Mouse (Mus musculus): ENCODE results near the gene Olfr235. TPM values are rescaled to one million over a fixed set of nuclear protein-coding genes. Genes with fewer than 3 reads are reported as not detected.

The Olfr235 gene
- not detected in 2 replicates for total RNA-seq (2023)

GRCm38 (mm10) chr19:12260732-12261131 is at the start of gene Olfr235:
Olfr235 (plus strand) TSS chr19:12261032.

GRCm38 (mm10) chr19:12232496-12232895 is 28.3 kb upstream of the Olfr235 start, which contains the start of gene Olfr1432:
Olfr1432 (minus strand) TSS chr19:12232596.

GRCm38 (mm10) chr19:12241559-12241958 is 19.3 kb upstream of the Olfr235 start, which contains the start of gene Olfr262:
Olfr262 (minus strand) TSS chr19:12241659.

GRCm38 (mm10) chr19:12279554-12279953 is 18.7 kb downstream of the Olfr235 start, which contains the start of gene Olfr1434:
Olfr1434 (plus strand) TSS chr19:12279854.

GRCm38 (mm10) chr19:12299030-12299429 is 38.2 kb downstream of the Olfr235 start, which contains the start of gene Olfr1436:
Olfr1436 (minus strand) TSS chr19:12299130.

Other genes starting within 250 kb of the Olfr235 start
- not detected in 2 replicates for gene Olfr1423, start 219.7 kb upstream of the Olfr235 start, total RNA-seq (2023)
- not detected in 2 replicates for gene Olfr1424, start 198.3 kb upstream of the Olfr235 start, total RNA-seq (2023)
- gene Olfr1425, start 183.3 kb upstream of the Olfr235 start, total RNA-seq (2023), result not detected in 2 replicates
- not detected in 2 replicates for gene Olfr1426, start 169.0 kb upstream of the Olfr235 start, total RNA-seq (2023)
- gene Olfr1427, start 157.7 kb upstream of the Olfr235 start, total RNA-seq (2023), result not detected in 2 replicates
- not detected in 2 replicates for gene Olfr1428, start 145.1 kb upstream of the Olfr235 start, total RNA-seq (2023)
- not detected in 2 replicates for gene Olfr76, start 137.8 kb upstream of the Olfr235 start, total RNA-seq (2023)
- not detected in 2 replicates for gene Olfr1555-ps1, start 90.9 kb upstream of the Olfr235 start, total RNA-seq (2023)
- not detected in 2 replicates for gene Olfr1431, start 60.4 kb upstream of the Olfr235 start, total RNA-seq (2023)
- not detected in 2 replicates for gene Olfr1432, start 28.4 kb upstream of the Olfr235 start, total RNA-seq (2023)
- gene Olfr262, start 19.4 kb upstream of the Olfr235 start, total RNA-seq (2023), result not detected in 2 replicates
- gene Olfr1434, start 18.8 kb downstream of the Olfr235 start, total RNA-seq (2023), result not detected in 2 replicates
- not detected in 2 replicates for gene Olfr1436, start 38.1 kb downstream of the Olfr235 start, total RNA-seq (2023)
- gene Olfr1437, start 64.1 kb downstream of the Olfr235 start, total RNA-seq (2023), result not detected in 2 replicates
- not detected in 2 replicates for gene Olfr1438-ps1, start 74.9 kb downstream of the Olfr235 start, total RNA-seq (2023)
- gene Olfr1440, start 126.2 kb downstream of the Olfr235 start, total RNA-seq (2023), result not detected in 2 replicates
- not detected in 2 replicates for gene Olfr1441, start 156.4 kb downstream of the Olfr235 start, total RNA-seq (2023)
- gene Pfpl, start 166.9 kb downstream of the Olfr235 start, total RNA-seq (2023), result not detected in 2 replicates
- gene Mpeg1, start 199.7 kb downstream of the Olfr235 start, total RNA-seq (2023), result 615 and 619 TPM in 2 replicates
- gene Dtx4, start 240.4 kb downstream of the Olfr235 start, total RNA-seq (2023), result 17.6 and 20.5 TPM in 2 replicates